Mouse (Mus musculus) small intestine, adult 2 months (tissue): ENCODE results near the gene Pkd1.

Experiments
- CTCF ChIP-seq: fragments of 200-500 bp; IDR thresholded peaks from 2 replicates; pipeline ENCODE4 v1.5.1; 2012; ENCODE audit warnings: low read depth, mild to moderate bottlenecking, control low read depth, inconsistent platforms, low read length, moderate library complexity, mixed read lengths; ENCODE audit not compliant: insufficient replicate concordance, insufficient read length; ENCODE audit errors: extremely low read depth
- POLR2A ChIP-seq: fragments of 200-500 bp; IDR thresholded peaks from 2 replicates; pipeline ENCODE4 v1.6.1; 2012; ENCODE audit warnings: low read depth, mild to moderate bottlenecking, control low read depth, inconsistent platforms, low read length, moderate library complexity

DNA sequence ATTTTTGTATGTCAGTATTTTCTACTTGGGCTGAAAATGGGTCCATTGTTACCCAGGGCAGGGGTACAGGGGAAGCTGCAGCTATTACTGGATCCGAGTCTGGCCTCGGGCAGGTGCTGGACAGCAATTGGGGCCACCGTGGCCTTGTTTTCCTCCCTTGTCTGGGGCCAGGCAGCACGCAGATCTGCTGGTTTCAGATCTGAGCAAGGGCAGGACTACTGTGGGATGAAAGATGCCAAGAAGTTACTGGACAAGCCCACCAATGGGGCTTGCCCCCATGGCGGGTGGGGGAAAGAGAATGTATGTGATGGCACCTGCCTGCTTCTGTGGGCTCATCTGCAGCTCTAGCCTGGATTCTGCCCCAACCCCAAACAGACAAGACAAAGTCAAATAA is 46.4 kb downstream of the Pkd1 start:
- TF ChIP-seq CTCF = no peak
- no peak for TF ChIP-seq POLR2A
